Mouse (Mus musculus) thymus, postnatal 4 days (tissue): ENCODE measurements at regions not wholly inside any gene's neighbourhood (a gene's known extent, or its start where the extent isn't known, plus 50 kb on each side); places are given as distances from the start of the nearest gene placed in this dataset.

Experiments
- DNase-seq: peaks from one replicate; pipeline ENCODE4 v3.0.0; 2021

GRCm38 (mm10) chr1:121177908-121178311 is 154.5 kb downstream of the Insig2 start:
- peak; percentile 13 for DNase-seq

- no peak for DNase-seq
These were observed 153.7 kb downstream of the Insig2 start for GRCm38 (mm10) chr1:121178611-121179245.

GRCm38 (mm10) chr1:121180273-121181030 is 151.9 kb downstream of the Insig2 start:
- peak; percentile 67 for DNase-seq

GRCm38 (mm10) chr1:121188895-121189294 is 143.5 kb downstream of the Insig2 start:
- peak; percentile 33 for DNase-seq

GRCm38 (mm10) chr1:121194800-121195199 is 137.6 kb downstream of the Insig2 start:
- no peak for DNase-seq

- DNase-seq = peak; percentile 33
These were observed 116.5 kb downstream of the Insig2 start for GRCm38 (mm10) chr1:121215843-121216242.

GRCm38 (mm10) chr1:121224250-121224649 is 108.1 kb downstream of the Insig2 start:
- no peak for DNase-seq

GRCm38 (mm10) chr1:121226466-121227232 is 105.7 kb downstream of the Insig2 start:
- no peak for DNase-seq

- no peak for DNase-seq
These were observed 105.2 kb downstream of the Insig2 start for GRCm38 (mm10) chr1:121227233-121227594.

GRCm38 (mm10) chr1:121243576-121243975 is 88.8 kb downstream of the Insig2 start:
- no peak for DNase-seq

- DNase-seq = no peak
These were observed 84.8 kb downstream of the Insig2 start for GRCm38 (mm10) chr1:121247556-121247955.

- no peak for DNase-seq
These were observed 83.3 kb downstream of the Insig2 start for GRCm38 (mm10) chr1:121249081-121249480.

- DNase-seq = no peak
These were observed 81.7 kb downstream of the Insig2 start for GRCm38 (mm10) chr1:121250686-121251085.

GRCm38 (mm10) chr1:121252056-121252455 is 80.3 kb downstream of the Insig2 start:
- DNase-seq = no peak

GRCm38 (mm10) chr1:121254196-121254595 is 78.2 kb downstream of the Insig2 start:
- DNase-seq = no peak
